Mouse (Mus musculus) adrenal gland, postnatal 25 days (tissue): Measurements from ENCODE around the gene Edem1. TPM values are rescaled to one million over a fixed set of nuclear protein-coding genes. Genes with fewer than 3 reads are reported as not detected.
"Not testable (repeated sequence)": the region's sequence is repeated elsewhere in the genome, so short reads cannot be mapped to it uniquely, and the experiment has no call there.

Experiments used
- DNase-seq: peaks from one replicate; pipeline ENCODE4 v3.0.0; 2021; ENCODE audit warnings: mixed read lengths
- total RNA-seq: library from RNA; stranded (reverse); gene quantifications from 2 replicates; pipeline ENCODE4 v1.2.3, GENCODE M21; 2021

Gene Edem1
- total RNA-seq, 1 experiment from 2014 or later: 64.4 TPM

DNA sequence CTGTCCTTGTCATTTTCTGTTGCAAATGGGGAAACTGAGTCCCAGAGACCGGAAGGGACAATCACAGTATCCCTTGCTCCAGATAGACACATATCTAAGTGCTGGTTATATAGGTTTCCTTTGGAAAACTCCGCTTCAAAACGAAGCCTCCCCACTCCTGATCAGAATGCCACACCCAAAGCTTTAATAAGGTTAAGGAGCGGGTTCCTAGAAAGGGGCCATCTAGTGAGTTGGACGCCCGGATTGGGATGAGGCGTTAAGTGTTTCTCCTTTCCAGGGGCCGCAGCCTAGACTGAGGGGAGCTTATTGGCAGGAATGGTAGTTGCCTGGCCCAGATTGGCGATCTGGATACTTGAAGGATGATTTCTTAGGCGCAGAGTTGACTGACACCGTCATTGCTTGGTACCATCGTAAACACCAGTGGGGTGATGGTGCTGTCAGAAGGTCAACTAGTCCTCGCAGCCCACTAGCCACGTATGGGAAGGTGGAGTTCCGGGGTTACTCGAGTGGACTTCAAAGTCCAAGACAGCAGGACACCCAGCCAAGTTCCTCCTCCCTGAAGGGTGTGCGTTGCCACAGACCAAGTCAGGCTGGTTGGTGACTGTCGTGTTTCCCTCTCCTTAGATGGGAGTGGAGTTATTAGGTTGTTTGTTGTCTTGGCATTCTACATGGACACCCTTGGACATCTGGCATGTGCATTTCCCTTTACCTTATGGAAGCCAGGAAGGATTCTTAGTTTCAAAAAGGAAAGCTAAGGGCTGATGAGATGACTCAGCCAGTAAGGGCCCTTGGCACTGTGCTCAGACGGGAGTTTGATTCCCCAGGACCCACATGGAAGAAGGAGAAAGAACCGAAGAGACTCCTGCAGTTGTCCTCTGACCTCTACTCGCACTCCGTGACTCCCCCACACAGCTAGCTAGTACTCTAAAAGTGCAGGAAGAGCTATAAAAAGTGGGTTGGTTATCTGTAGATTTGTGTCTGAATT lies 1.2 kb downstream of the Edem1 start:
- peak; percentile 19 for DNase-seq

DNA sequence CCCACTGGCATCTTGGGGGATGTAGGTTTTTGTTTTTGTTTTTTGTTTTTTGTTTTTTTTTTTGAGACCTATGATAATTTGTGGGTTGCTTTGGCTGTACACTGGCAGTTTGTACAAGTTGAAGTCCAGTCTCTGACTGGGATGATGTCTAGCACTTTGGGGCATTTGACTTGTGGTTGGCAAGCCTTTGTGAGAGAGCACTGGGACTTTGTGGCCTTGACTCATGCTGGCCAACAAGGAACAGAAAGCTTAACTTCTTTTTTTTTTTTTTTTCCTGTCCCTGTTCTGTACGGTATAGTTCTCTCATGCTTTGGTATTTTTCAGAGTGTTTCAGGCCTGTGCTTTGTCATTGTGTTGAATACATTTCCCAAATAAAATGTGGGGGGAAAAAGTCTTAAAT lies 3.7 kb downstream of the Edem1 start:
- DNase-seq: no peak

DNA sequence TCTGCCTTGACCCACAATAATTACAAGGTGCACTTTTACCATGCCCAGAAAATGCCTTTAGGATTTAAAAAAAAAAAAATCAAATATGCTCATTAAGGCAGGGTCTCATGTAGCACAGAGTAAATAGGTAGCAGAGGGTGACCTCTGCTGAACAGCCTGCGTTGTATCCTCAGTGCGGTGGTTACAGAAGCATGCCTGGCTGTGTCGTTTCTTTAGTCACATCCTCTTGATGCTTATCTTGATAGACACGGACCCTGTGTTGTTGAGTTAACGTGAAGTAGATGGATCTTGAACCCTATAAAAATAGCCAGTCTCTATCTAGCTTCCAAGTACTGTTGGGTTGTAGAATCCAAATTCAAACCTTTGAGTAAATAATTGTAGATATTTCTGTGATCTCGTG lies 4.5 kb downstream of the Edem1 start:
- DNase-seq: no peak

DNA sequence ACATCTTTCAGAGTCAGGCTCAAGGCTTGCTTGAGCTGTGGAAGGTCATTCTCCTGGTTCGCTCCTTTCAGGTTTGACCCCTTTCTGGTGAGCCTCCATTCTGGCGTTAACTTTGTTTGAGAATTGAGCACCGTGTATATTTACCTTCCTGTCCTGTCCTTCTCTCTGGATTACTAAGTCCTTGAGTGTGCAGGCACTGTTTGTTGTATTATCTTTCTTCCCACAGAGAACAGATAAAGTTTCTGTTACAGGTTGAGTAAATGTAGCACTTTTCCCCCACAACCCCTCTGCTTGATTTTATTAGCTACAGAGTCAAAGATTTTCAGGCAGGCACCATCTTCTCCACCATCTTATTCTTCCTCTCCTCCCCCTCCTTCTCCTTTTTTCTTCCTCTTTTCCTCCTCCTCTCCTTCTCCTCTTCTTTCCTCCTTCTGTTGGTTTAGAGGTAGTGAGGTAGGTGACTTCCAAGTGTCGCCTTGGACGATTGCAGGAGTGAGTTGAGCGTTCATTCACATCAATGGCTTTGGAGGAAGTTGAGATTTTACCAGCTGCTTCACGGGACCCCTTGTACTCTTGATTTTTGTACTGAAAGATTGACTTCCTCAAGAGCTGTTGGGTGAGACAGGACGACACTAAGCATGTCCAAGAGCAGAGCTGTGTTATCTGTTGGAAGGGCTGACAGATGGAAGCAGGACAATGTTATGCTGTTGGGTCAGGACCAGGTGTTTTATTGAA lies 5.7 kb downstream of the Edem1 start:
- DNase-seq: no peak

DNA sequence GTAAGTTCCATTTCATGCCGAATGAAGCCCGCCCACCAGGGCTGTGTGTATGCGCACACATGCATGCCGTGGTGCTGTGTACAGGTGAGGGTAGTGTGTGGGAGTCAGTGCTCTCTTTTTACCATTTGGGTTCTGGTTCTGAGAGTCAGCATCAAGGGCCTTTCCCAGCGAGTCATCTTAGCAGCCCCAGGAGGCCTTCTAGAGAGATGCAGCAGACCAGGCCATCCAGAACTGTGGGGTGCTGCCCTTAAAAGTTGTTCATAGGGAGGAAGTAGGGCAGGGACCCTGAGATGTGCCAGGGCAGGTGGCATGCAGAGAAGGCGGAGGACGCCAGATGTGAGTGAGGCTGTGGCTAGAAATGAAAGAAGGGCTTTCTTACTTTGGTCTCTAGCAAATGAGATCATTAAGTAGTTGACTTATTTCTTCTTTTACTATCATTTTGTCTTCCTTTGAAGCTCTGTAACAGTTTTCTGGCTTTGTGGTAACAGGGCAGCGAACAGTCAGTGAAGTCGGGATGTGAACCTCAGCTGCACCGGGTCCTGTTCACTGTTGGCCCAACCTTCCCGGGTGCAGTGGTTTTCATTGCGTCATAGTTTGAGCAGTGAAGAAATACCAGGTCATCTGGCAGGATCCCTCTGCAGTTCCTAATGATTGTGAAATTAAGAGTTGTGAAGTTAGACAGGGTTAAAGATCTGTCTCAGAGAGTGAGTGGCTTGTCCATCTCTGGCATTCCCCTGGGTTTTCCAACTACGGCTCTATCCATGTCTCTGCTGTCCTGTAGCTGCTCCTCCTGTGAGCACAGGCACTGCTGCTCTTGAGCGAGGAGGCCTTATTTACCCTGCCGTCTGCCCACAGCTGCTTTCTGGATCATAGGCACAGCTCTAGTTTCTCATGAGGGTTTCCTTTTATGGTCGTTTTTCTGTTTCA lies 7.6 kb downstream of the Edem1 start:
- DNase-seq: peak; percentile 16

DNA sequence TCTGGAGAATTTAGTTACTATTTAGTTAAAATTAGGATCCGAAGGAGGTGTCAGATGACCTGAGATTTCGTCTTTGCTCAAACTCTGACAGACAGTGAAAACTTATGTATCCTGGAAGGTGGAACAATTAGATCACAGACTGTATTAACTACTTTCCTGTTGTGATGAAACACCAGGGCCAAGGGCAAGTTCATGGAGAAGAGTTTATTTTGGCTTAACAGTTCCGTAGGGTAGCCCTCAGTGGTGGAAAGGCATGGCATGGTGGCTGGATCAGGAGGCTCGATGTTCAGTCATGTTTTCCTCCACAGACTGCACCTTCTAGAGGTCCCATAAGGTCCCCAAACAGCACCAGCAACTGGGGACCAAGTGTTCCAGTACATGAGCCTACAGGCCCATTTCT lies 8.6 kb downstream of the Edem1 start:
- no peak for DNase-seq

DNA sequence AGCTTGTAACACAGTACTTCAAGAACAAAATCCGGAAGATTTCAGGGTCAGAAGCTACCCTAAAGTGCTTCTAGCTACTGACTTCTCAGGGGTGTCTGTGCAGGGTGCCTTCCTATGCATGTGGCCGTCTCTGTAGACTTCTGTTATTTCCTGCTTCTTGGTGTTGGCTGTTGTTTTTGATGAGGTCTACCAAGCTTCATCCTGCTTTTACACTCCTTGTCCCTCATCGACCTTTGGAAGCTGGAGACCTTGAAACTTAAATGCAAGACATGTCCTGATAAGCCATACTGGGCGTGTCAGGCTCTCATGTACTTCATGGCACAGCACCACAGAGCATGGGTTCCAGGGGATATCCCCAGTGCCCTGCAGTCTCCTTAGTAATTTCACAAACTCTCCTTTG lies 9.5 kb downstream of the Edem1 start:
- DNase-seq: no peak

DNA sequence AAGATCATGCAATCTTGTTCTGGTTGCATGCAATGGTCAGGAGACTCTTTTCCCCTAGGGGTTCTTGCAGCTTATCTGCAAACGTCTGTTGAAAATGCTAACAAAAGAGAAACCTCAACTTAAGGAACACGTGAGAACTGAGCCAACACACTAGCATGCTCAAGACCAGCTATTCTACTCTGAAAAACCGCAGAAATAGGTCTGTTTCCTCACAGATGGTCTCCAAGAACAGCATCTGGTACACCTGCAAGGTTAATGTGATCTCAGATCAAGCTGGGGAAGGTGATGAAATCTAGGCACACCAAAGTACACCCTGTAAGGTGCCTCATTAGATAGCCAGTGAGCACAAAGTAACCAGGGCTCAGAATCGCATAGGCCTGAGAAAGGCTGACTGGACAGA lies 11.0 kb downstream of the Edem1 start:
- no peak for DNase-seq

DNA sequence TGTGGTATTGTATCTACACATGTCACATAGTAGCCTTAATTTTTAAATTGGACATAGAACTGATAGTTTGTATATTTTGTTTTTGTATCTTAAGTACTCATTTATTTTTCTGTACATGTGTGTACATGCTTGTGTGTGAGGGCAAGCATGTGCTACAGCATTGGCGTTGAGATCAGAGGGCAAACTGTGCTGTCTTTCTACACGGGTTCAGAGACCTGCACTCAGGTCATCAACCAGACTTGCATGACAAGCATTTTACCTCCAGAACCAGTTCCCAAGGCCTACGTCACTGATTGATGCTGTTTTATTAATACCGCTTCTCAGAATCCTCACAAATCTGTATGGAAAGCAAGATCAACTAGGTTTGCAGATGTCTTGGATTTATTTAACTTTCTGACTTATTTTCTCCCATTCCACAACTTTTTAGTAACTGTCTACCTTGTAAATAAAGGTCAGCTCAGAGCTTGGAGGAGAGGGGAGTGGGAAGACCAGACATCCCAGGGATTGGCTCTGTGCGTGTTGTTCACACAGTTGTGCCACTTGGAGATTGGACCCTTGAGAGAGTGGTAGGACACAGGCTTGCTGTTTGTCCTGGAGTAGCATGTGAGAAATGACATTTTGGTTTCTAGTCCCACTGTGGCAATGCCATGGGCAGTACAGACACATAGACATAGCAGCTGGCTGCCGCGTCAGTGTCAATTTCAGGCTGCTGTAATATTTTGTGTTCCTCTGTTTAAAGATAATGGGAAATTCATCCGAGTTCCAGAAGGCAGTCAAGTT lies 12.6 kb downstream of the Edem1 start:
- DNase-seq: no peak

DNA sequence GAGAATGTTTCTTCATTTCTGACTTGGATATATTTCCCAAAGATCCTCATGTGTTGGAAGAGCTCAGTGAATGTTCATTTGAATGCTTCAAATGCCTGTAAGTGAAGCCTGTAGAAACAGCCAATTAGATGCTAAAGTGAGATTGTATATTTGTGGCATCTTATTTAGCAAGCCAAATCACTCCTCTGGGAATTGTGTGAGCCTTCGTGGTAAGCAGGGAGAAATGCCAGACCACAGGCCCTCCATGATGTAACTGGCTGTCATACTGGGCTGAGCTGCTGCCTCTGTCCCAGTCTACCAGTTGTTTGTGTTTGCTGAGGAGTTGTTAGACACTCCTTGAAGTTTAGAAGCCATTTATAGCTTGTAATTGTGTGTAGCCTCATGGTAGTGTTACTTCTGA lies 15.2 kb downstream of the Edem1 start:
- DNase-seq: peak; percentile 24

DNA sequence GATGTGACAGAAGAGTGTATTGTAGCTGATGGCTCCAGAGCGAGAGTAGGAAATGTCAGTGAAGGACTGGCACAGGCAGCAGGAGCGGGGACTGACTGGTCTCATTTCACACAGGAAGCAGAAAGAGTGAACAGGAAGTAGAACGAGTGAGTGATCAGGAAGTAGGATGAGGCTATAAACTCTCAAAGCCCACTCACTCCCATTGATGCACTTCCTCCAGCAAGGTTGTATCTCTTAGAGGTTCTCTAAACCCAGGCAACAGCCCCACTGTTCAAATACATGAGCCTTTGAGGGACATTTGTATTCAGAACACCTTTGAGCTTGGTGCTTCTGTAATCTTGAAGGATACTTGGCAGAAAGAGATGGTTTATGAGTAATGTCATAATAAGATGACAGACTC lies 15.7 kb downstream of the Edem1 start:
- DNase-seq: no peak

DNA sequence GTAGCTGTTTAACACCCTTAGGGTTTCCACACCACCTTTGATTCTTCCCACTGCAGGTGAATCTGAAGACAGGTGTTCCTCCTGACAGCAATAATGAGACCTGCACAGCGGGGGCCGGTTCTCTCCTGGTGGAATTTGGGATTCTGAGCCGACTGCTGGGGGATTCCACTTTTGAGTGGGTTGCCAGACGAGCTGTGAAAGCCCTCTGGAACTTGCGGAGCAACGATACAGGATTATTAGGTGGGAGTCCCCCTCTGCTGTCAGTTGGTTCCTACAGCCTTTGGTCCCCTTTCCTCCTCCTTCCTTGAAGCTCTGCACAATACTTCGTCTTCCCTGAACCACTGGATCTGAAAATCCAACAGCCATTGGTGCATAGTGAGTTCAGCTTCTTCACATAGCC lies 16.3 kb downstream of the Edem1 start:
- no peak for DNase-seq

DNA sequence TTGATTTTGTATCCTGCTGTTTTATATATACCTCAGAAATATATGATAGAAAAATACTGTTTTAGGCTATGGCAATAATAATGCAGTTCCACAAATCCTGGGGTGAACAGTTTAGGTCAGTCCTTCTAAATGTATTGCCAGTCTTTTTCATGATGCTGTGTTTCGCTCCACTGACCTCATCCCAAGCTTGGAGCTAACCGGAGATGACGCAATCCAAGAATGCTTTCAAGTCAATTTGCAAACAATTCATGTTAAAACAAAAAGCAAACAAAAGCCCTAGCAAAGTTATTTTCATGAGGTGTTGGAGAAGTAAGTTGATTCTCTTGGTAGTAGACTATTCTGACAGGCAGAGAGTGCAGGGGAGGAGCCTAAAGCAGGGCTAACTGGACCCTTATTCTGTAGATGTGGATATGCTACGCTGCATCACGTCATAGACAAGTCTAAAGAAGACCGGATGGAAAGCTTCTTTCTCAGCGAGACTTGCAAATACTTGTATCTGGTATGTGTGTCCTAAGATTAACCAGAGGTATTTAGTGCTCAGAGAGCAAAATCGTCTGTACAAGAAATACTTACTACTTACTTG lies 23.7 kb downstream of the Edem1 start:
- no peak for DNase-seq

DNA sequence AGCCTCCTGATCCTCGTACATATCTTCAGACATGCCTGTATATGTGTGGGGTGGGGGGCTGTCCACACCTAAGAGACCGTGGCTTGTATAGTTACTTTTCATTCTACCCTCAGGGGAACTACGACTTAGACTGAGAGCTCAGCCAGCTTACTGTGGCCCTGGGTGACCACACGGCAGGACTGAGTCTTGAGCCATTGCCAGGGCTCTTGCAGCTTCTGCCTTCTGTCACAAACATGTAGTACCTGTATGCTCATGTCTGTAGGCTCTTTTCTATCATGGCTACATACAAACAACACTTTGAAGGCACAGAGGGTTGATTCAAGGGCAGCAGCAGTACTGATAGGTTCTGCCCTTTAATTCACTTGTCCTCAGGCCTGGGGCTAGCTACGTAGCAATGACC lies 24.5 kb downstream of the Edem1 start:
- no peak for DNase-seq

DNA sequence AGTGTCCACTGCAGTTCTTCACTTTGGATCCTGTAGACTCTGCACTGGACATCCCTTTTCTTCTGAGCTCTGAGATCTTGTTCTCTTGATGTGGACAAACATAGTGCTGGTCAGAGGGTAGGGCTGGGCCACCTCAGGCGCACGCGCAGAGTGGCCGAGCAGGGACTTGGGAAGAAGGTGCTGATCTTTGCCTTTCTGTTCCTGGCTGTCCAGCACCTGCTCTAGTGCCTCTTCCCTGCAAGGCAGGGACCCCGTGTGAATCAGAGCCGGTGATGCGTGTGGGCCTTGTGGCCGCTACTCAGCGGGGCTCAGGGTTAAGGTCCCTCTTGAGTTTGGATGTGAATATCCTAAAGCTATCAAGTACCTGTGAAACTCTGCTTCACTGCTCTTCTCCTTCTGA lies 30.1 kb downstream of the Edem1 start:
- DNase-seq: no peak

DNA sequence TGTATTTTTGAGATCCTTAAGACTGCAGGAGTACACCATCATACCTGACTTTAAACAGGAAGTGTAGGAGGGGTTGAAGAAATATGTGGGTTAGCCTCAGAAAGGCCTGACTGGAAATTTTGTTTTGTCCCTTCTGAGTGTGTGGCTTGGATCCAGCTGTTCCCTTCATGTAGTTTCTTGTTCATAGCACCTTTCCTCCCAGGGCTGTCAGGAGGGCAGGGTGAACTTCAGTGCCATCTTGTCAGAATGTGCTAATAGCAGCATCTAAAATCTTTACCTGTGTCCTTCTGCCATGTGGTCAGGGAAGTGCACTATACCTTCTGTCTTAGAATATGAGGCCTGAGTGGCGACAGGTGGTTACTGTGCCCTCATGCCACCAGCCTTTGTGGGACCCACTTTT lies 32.8 kb downstream of the Edem1 start:
- DNase-seq: no peak

DNA sequence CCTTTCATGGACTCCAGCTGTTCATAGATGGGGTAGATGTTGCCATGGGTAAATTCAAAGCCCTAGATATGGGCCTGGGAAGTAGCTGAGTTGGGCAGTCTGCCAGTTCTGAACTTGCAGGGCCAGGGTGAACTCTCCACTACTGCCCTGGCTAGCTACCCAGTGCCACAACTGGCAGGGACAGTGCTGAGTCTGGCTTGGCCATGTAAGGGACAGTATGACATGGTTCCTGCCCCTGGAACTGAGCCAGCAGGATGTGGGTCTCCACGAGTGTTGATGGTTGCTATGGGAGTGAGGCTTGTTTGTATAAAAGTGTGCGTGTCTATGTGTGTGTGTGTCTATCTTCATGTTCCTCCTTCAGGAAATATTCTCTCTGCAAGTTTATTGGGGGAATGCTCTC lies 34.1 kb downstream of the Edem1 start:
- DNase-seq: peak; percentile 23

DNA sequence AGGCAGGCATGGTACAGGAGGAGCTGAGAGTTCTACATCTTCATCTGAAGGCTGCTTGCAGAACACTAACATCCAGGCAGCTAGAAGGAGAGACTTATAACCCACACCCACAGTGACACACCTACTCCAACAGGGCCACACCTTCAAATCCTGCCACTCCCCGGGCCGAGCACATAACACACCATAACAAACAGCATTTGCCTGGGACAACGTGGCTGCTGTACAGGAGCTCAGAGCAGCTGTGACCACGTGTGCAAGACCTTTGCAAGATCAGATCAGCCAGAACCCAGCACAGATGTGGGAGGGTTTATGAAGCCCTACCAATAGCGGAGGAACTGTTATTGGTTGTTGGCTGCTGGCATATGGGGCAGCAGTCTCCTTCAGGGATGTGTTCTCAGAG lies 37.9 kb downstream of the Edem1 start:
- DNase-seq: no peak

DNA sequence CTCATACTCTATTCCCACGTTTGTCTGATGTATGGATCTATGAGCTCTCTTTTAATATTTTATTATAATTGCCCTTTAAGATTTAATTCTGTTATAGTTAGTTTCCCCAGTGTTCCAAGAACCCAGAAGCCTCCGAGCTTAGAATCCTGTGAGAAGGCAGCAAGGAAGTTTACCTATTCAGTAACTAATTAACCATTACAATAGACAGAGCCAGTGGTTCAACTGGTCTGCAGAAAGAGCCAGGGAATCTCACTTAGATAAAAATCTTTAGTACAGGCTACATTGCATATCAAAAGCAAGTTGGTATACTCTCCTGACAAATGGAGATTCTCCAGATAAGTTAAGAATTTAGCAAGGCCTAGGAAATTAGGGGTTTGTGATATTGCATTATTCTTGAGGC lies 40.6 kb downstream of the Edem1 start:
- DNase-seq: not testable (repeated sequence)

DNA sequence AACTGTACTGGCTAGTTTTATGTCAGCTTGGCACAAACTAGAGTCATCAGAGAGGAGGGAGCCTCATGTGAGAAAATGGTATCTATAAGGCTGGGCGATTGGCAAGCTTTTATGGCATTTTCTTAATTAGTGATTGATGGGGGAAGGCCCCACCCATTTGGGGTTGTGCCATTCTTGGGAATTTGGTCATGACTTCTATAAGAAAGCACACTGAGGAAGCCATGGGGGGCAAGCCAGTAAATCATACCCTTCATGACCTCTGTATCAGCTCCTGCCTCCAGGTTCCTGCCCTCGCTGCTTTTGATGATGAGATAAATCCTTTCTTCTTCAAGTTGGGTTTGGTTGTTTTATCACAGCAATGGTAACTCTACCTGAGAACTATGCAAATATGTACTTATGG lies 42.0 kb downstream of the Edem1 start:
- no peak for DNase-seq

DNA sequence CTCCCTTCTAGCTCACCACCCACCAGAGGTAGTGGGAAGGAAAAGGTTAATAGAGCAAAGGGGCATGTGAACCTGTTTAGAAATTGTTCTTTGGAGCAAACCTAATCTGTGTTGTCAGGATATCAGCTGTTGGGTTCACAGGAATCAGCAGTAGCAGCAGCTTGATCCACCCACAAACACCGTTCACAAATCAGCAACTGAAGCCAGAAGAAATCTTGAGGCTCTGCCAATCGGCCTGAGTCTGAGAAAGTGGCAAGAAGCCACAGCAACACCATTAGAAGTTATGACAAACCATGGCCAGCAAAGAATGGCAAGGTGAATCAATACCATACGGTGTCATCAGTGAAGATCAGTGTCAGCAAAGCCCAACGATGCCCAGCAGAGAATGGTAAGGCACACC lies 42.8 kb downstream of the Edem1 start:
- no peak for DNase-seq
